Mouse (Mus musculus) intestine, embryonic 14.5 days (tissue): ENCODE data around the gene 1700017B05Rik. TPM values are rescaled to one million over a fixed set of nuclear protein-coding genes. Genes with fewer than 3 reads are reported as not detected.
A peak's percentile ranks its signal among the peaks of the same experiment; 100 is the strongest.

Experiments
- ATAC-seq: fragments of 200-750 bp; cut with Nextera tagmentation; replicated peaks from 2 replicates; pipeline ENCODE4 v1.8.0; 2017; ENCODE audit warnings: low read depth, moderate number of reproducible peaks, moderate TSS enrichment, moderate library complexity; ENCODE audit not compliant: low FRiP score, low TSS enrichment
- DNase-seq: peaks from one replicate; pipeline ENCODE4 v3.0.0-alpha.2; 2018; ENCODE audit warnings: low spot score
- H3K27ac ChIP-seq: fragments of 300-500 bp; sonication (generic); 2 replicates; pipeline ENCODE4 v1.5.1; 2014; ENCODE audit warnings: low read depth, mild to moderate bottlenecking, control low read depth
- H3K27me3 ChIP-seq: fragments of 300-500 bp; sonication (generic); replicated peaks from 2 replicates; pipeline ENCODE4 v1.6.1; 2014; ENCODE audit warnings: low read length, control low read depth; ENCODE audit not compliant: control insufficient read depth, insufficient read depth
- H3K36me3 ChIP-seq: fragments of 300-500 bp; sonication (generic); 2 replicates; pipeline ENCODE4 v1.6.1; 2014; ENCODE audit warnings: low read length, control low read depth; ENCODE audit not compliant: control insufficient read depth, insufficient read depth
- H3K4me1 ChIP-seq: fragments of 300-500 bp; sonication (generic); replicated peaks from 2 replicates; pipeline ENCODE4 v1.6.1; 2014; ENCODE audit warnings: low read length, control low read depth, mixed read lengths; ENCODE audit not compliant: control insufficient read depth, insufficient read depth
- H3K4me2 ChIP-seq: fragments of 300-500 bp; sonication (generic); 2 replicates; pipeline ENCODE4 v1.6.1; 2014; ENCODE audit warnings: low read length
- H3K4me3 ChIP-seq: fragments of 300-500 bp; sonication (generic); 2 replicates; pipeline ENCODE4 v1.5.1; 2014; ENCODE audit warnings: low read depth, low read length, control low read depth, mixed read lengths
- H3K9ac ChIP-seq: fragments of 300-500 bp; sonication (generic); 2 replicates; pipeline ENCODE4 v1.6.1; 2014; ENCODE audit warnings: mild to moderate bottlenecking, low read length
- H3K9me3 ChIP-seq: fragments of 300-500 bp; sonication (generic); 2 replicates; pipeline ENCODE4 v1.6.1; 2016; ENCODE audit warnings: low read length, control low read depth; ENCODE audit not compliant: control insufficient read depth
- WGBS: fragments of 180-500 bp; shearing (Covaris S2); extraction: QIAGEN DNeasy Blood & Tissue Kit; methylation state at CpG from one replicate; pipeline ENCODE4 v1.1.7; 2014; 5-methylcytosine and 5-hydroxymethylcytosine counted together
- polyA plus RNA-seq: library from polyadenylated mRNA; unstranded; fragments of >200 nt; fragmentation: Nextera tagmentation; extraction: Ambion mirVana; gene quantifications from 2 replicates; pipeline ENCODE4 v1.2.1, GENCODE M21; 2014

Gene 1700017B05Rik
- polyA plus RNA-seq, 1 experiment from 2014 or later = 41.2 TPM

- WGBS = 56% methylated on average over 6 of the region's 6 CpGs
- Histone ChIP-seq H3K4me3 (no peak overlapping the region), H3K36me3 (no peaks in the 10 kb centered on the region), H3K9me3 (no peaks in the 10 kb centered on the region), H3K4me2 (no peak overlapping the region), H3K27ac (no peak overlapping the region), H3K9ac (no peak overlapping the region), H3K27me3 (no peaks in the 10 kb centered on the region), H3K4me1 (peaks cover 3% of the 10 kb centered on the region; the same call in 1 of the 2 replicates)
- 0 out of 2 replicates have a peak, but pooled peaks have one; percentile 32 for ATAC-seq
- DNase-seq = no peak
Measured at GRCm38 (mm10) chr9:57299790-57300477, 37.5 kb upstream of the 1700017B05Rik start.

DNA sequence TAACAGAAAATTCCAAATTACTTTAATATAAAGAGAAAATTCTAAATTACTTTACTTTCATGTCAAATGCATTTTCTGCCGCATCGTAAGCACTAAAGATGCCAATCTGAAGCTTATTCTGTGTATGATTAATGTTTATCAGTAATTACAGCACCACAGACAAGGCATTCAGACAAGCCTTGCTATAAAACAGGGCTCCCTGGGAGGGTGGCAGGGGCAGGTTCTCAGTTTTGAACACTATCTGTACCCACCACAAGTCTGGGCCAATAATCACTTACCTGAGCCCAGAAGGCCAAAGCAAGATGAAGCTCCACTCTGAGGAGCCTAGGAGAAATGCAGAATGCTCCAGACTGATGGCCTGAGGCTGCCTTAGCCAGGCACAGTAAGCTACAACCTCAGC is 35.5 kb upstream of the 1700017B05Rik start:
- Histone ChIP-seq H3K27ac (no peak overlapping the region), H3K9ac (no peak overlapping the region), H3K27me3 (no peaks in the 10 kb centered on the region), H3K36me3 (no peaks in the 10 kb centered on the region), H3K4me3 (no peak overlapping the region), H3K4me2 (no peak overlapping the region), H3K9me3 (0 out of 2 replicates have a peak, but pooled peaks cover 3% of the 10 kb centered on the region), H3K4me1 (peaks cover 3% of the 10 kb centered on the region; the same call in 1 of the 2 replicates)
- WGBS = 88% methylated on average over 2 of the region's 2 CpGs
- DNase-seq (no peak), ATAC-seq (no peak)

DNA sequence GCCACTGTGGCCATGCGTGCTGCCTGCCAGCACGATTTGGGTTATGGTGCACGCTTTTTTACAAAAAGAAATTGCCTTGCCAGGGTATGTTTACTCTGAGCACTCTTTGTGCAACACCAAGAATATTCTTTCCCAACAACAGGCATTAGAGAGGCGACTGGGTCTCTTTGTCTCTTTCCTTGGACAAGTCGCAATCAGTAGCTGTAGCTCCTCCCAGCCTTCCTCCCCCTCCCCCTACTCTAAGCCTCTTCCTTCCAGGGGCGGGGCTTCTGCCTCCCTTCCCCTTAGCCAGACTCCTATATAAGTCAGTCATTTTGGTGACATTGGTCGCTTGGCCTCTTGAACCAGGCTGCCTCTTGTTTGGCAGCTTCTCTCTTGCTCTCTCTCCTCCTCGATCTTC is 33.9 kb upstream of the 1700017B05Rik start:
- DNase-seq (no peak), ATAC-seq (no peak)
- H3K9ac ChIP-seq = no peak overlapping the region
- H3K4me1 ChIP-seq = peaks cover 3% of the 10 kb centered on the region; the same call in 1 of the 2 replicates
- 71% methylated on average over 8 of the region's 8 CpGs for WGBS
- H3K27me3 ChIP-seq = no peaks in the 10 kb centered on the region
- H3K27ac ChIP-seq = no peak overlapping the region
- H3K4me2 ChIP-seq = no peak overlapping the region
- no peaks in the 10 kb centered on the region for H3K36me3 ChIP-seq
- no peak overlapping the region for H3K4me3 ChIP-seq
- H3K9me3 ChIP-seq = 0 out of 2 replicates have a peak, but pooled peaks cover 3% of the 10 kb centered on the region

DNA sequence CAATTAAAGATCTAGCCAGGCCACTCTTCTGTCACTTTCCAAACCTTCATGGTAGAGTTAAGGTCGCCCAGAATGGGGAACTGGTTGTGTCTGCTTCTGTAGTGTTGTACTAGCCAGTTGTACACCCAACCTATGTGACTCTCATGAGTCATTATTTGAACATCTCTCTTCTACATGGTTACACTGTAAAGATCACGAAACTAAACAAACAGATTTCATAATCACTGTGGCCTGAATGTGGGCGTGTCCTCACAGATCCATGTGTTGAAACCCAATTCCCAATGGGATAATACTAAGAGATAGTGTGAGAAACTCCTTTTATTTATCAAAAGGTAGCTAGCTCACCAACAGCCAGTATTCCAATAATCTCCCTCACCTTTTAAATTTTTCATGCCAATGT is 33.3 kb upstream of the 1700017B05Rik start:
- H3K9ac ChIP-seq = no peak overlapping the region
- H3K27ac ChIP-seq = no peak overlapping the region
- ATAC-seq = no peak
- H3K4me1 ChIP-seq = peaks cover 3% of the 10 kb centered on the region; the same call in 1 of the 2 replicates
- 0 out of 2 replicates have a peak, but pooled peaks cover 3% of the 10 kb centered on the region for H3K9me3 ChIP-seq
- H3K4me3 ChIP-seq = no peak overlapping the region
- no peak overlapping the region for H3K4me2 ChIP-seq
- no peak for DNase-seq
- 83% methylated on average over 3 of the region's 3 CpGs for WGBS
- H3K27me3 ChIP-seq = no peaks in the 10 kb centered on the region
- H3K36me3 ChIP-seq = no peaks in the 10 kb centered on the region

GRCm38 (mm10) chr9:57294905-57295304 is 32.5 kb upstream of the 1700017B05Rik start:
- Histone ChIP-seq H3K9me3 (0 out of 2 replicates have a peak, but pooled peaks cover 3% of the 10 kb centered on the region), H3K4me3 (no peak overlapping the region)
- WGBS = 80% methylated on average over 3 of the region's 3 CpGs

DNA sequence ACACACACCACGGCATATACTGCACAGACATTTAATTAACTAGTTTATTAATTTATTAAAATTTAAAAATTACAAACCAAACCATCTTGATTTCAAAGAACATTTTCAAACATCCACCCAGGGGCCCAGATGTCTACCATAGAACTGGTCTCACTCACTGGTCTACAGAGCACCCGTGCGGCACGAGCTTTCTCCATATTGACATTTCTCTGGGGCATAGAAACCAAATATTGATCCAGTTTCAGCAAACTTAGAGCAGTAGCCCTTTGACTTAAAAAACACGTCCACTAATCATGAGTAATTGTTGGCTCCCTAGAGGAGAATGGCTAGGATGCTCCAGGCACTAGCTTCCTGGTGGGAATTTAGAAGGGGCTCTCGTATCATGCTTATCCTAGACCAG is 24.8 kb upstream of the 1700017B05Rik start:
- ATAC-seq (no peak), DNase-seq (no peak)
- H3K4me3 ChIP-seq = no peak overlapping the region
- H3K36me3 ChIP-seq = no peaks in the 10 kb centered on the region
- H3K9me3 ChIP-seq = no peaks in the 10 kb centered on the region
- H3K9ac ChIP-seq = no peak overlapping the region
- H3K27ac ChIP-seq = no peak overlapping the region
- WGBS = 75% methylated on average over 6 of the region's 6 CpGs
- no peak overlapping the region for H3K4me2 ChIP-seq
- H3K27me3 ChIP-seq = no peaks in the 10 kb centered on the region
- H3K4me1 ChIP-seq = peaks cover 6% of the 10 kb centered on the region; the same call in 1 of the 2 replicates

More at GRCm38 (mm10) chr9:57294905-57295304, 32.5 kb upstream of the 1700017B05Rik start:
- ATAC-seq = no peak
- Histone ChIP-seq H3K27ac (no peak overlapping the region), H3K9ac (no peak overlapping the region), H3K36me3 (no peaks in the 10 kb centered on the region), H3K27me3 (no peaks in the 10 kb centered on the region), H3K4me2 (no peak overlapping the region), H3K4me1 (peaks cover 3% of the 10 kb centered on the region; the same call in 1 of the 2 replicates)
- DNase-seq = no peak

DNA sequence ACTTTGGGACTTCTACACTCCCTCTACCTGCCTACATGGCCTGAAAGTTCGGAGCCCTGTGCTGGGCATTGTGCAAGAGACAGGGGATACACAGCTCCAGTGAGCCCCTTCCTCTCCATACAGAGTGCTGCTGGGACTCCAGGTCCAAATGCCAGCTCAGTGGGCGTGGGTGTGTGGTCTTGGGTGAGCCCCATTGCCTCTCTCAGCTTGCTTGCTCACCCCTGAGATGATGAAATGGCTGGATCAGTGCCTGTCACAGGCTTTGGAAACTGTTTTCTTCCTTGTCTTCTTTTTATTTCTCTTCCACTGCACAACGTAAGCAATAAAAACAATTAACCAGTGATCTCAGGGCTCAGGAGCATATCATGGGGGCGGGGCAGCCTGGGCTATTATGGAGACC is 20.9 kb upstream of the 1700017B05Rik start:
- no peaks in the 10 kb centered on the region for H3K9me3 ChIP-seq
- no peak for ATAC-seq
- no peak overlapping the region for H3K4me3 ChIP-seq
- no peaks in the 10 kb centered on the region for H3K27me3 ChIP-seq
- WGBS = 68% methylated on average over 4 of the region's 4 CpGs
- no peak overlapping the region for H3K9ac ChIP-seq
- peaks cover 28% of the 10 kb centered on the region for H3K4me1 ChIP-seq
- H3K36me3 ChIP-seq = no peaks in the 10 kb centered on the region
- no peak overlapping the region for H3K4me2 ChIP-seq
- DNase-seq = no peak
- H3K27ac ChIP-seq = no peak overlapping the region; the same call in 1 of the 2 replicates

GRCm38 (mm10) chr9:57282686-57283085 is 20.3 kb upstream of the 1700017B05Rik start:
- no peaks in the 10 kb centered on the region for H3K9me3 ChIP-seq
- no peak overlapping the region for H3K4me2 ChIP-seq
- WGBS = 71% methylated on average over 3 of the region's 3 CpGs
- peaks cover 35% of the 10 kb centered on the region for H3K4me1 ChIP-seq
- no peak overlapping the region for H3K9ac ChIP-seq
- H3K27me3 ChIP-seq = no peaks in the 10 kb centered on the region
- ATAC-seq (no peak), DNase-seq (no peak)
- H3K36me3 ChIP-seq = no peaks in the 10 kb centered on the region
- H3K4me3 ChIP-seq = no peak overlapping the region
- no peak overlapping the region for H3K27ac ChIP-seq

GRCm38 (mm10) chr9:57281549-57281948 is 19.1 kb upstream of the 1700017B05Rik start:
- no peaks in the 10 kb centered on the region for H3K36me3 ChIP-seq
- H3K9ac ChIP-seq = peak overlapping the region; percentile 16; the same call in 1 of the 2 replicates
- 17% methylated on average over 20 of the region's 20 CpGs for WGBS
- H3K4me1 ChIP-seq = peaks cover 36% of the 10 kb centered on the region
- H3K9me3 ChIP-seq = no peaks in the 10 kb centered on the region
- no peaks in the 10 kb centered on the region for H3K27me3 ChIP-seq
- no peak overlapping the region for H3K27ac ChIP-seq
- ATAC-seq (0 out of 2 replicates have a peak, but pooled peaks have one; percentile 45), DNase-seq (no peak)
- peak overlapping the region; percentile 38 for H3K4me2 ChIP-seq
- no peak overlapping the region for H3K4me3 ChIP-seq
